15 mouse cellular contexts compared by ENCODE assay signal in the genomic region with DNA sequence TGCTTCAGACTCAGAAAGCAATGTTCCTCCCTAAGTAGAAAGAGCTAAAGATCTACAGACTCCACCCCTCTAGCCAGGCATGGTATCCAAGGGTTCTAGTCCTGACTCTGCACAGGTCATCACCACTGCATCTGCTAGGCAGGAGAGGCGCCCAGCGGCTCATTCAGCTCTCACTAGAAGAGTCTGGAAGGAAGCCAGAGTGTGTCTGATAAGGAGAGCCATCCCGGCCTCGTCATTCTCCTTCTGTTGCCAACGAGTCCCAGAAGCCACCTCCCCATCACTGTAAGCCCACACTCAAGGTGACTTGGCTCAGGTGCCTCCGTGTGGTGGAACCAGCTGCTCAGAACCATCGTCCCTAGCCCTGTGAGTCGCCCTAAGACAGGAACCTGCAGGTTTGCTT. TPM values are rescaled to one million over a fixed set of nuclear protein-coding genes. Genes with fewer than 3 reads are reported as not detected.
DNase-seq lines count a peak whose midpoint lies in the region; ATAC-seq and TF ChIP-seq lines count a peak whose summit lies in the region.
"Had no signal": no experiment of that assay in that cellular context is flagged by ENCODE, and none has a peak within 500 bp of the region (broad histone marks: within the 10 kb centered on the region; RNA-seq: fewer than 3 reads in every experiment).

No protein-coding gene starts in this region.

- no peak overlapping the region for H3K4me2 ChIP-seq in kidney, embryonic 16.5 days (replicated peaks; ENCODE audit: low read depth, low read length)
- no peak overlapping the region for H3K4me2 ChIP-seq in liver, postnatal 0 days (ENCODE audit: low read depth, low read length)
- H3K4me2 ChIP-seq: embryonic facial prominence, embryonic 15.5 days; forebrain, embryonic 12.5 days; heart, embryonic 12.5 days; intestine, embryonic 15.5 days had no signal

- TF ChIP-seq EP300 in liver, postnatal 0 days (IDR thresholded peaks at IDR 0.05; ENCODE audit: low read depth): no peak

- no peaks in the 10 kb centered on the region for H3K27me3 ChIP-seq in kidney, embryonic 16.5 days (ENCODE audit: insufficient read depth, low read length)
- no peaks in the 10 kb centered on the region for H3K27me3 ChIP-seq in liver, postnatal 0 days (ENCODE audit: insufficient read depth, low read length)
- H3K27me3 ChIP-seq: embryonic facial prominence, embryonic 15.5 days; forebrain, embryonic 12.5 days; heart, embryonic 12.5 days; intestine, embryonic 15.5 days had no signal

- 63% methylated on average over 8 of the region's 8 CpGs for WGBS in kidney, embryonic 16.5 days
- 46% methylated on average over 8 of the region's 8 CpGs for WGBS in liver, postnatal 0 days (ENCODE audit: insufficient replicate concordance)

- intact Hi-C loops in gastrocnemius, adult 2 months (cut with DNase I): loop anchor here (1.0 to 2.0 kb wide), 2 partner anchors 92 to 402 kb away; no protein-coding TSS in a partner anchor

- H3K4me1 ChIP-seq in kidney, embryonic 16.5 days (ENCODE audit: insufficient read depth, low read length): peaks cover 9% of the 10 kb centered on the region
- peaks cover 7% of the 10 kb centered on the region; the same call in 1 of the 2 replicates for H3K4me1 ChIP-seq in liver, postnatal 0 days (ENCODE audit: insufficient read depth)
- H3K4me1 ChIP-seq: intestine, embryonic 15.5 days had no signal

- H3K4me3 ChIP-seq in gastrocnemius, adult 2 months: no peak overlapping the region
- H3K4me3 ChIP-seq in kidney, embryonic 16.5 days (ENCODE audit: low read length): no peak overlapping the region
- H3K4me3 ChIP-seq in liver, postnatal 0 days (ENCODE audit: low read depth, low read length): no peak overlapping the region
- H3K4me3 ChIP-seq: embryonic facial prominence, embryonic 15.5 days; forebrain, embryonic 12.5 days; heart, embryonic 12.5 days; intestine, embryonic 15.5 days; midbrain, embryonic 10.5 days had no signal

- no peak for TF ChIP-seq CTCF in gastrocnemius, adult 2 months (IDR thresholded peaks at IDR 0.05)
- TF ChIP-seq CTCF in liver, postnatal 0 days (IDR thresholded peaks at IDR 0.05; ENCODE audit: low read depth): no peak

- no peak overlapping the region for H3K9ac ChIP-seq in kidney, embryonic 16.5 days (replicated peaks; ENCODE audit: low read length)
- no peak overlapping the region for H3K9ac ChIP-seq in liver, postnatal 0 days (replicated peaks)
- H3K9ac ChIP-seq: embryonic facial prominence, embryonic 15.5 days; heart, embryonic 12.5 days; intestine, embryonic 15.5 days had no signal

- no peaks in the 10 kb centered on the region for H3K9me3 ChIP-seq in kidney, embryonic 16.5 days (ENCODE audit: low read length)
- H3K9me3 ChIP-seq in liver, postnatal 0 days (ENCODE audit: low read length): no peaks in the 10 kb centered on the region
- H3K9me3 ChIP-seq: embryonic facial prominence, embryonic 15.5 days; forebrain, embryonic 12.5 days; heart, embryonic 12.5 days; intestine, embryonic 15.5 days had no signal

- ATAC-seq in kidney, embryonic 16.5 days (ENCODE audit: low FRiP score, low TSS enrichment): no peak
- peak; percentile 38; the same call in 1 of the 2 replicates for ATAC-seq in liver, postnatal 0 days
- ATAC-seq in CD4-positive, CD25-positive, alpha-beta regulatory T cell, adult 4 months: no peak

- DNase-seq in gastrocnemius, adult 2 months: peak; percentile 21
- no peak for DNase-seq in gastrocnemius, postnatal 25 days
- no peak for DNase-seq in kidney, adult 9 months
- peak; percentile 50 for DNase-seq in MN1 (ENCODE audit: low spot score)
- DNase-seq in liver, postnatal 0 days: no peak
- DNase-seq: embryo, embryonic 11 days; heart, postnatal 4 days had no signal

- H3K27ac ChIP-seq in gastrocnemius, adult 2 months: peak overlapping the region; percentile 79
- peak overlapping the region; percentile 37; the same call in 1 of the 2 replicates for H3K27ac ChIP-seq in kidney, embryonic 16.5 days (ENCODE audit: low read length)
- no peak overlapping the region for H3K27ac ChIP-seq in liver, postnatal 0 days (ENCODE audit: low read depth)
- H3K27ac ChIP-seq: embryonic facial prominence, embryonic 15.5 days; forebrain, embryonic 12.5 days; intestine, embryonic 15.5 days; midbrain, embryonic 10.5 days had no signal

- H3K36me3 ChIP-seq in kidney, embryonic 16.5 days (ENCODE audit: insufficient read depth, low read length): peaks cover 15% of the 10 kb centered on the region
- H3K36me3 ChIP-seq in liver, postnatal 0 days (replicated peaks; ENCODE audit: insufficient read depth, low read length): peaks cover 17% of the 10 kb centered on the region

RNA-seq across cellular contexts. Expression of gene Rsph9, which starts 11.2 kb away (rescaled TPM):
- total RNA-seq in gastrocnemius, adult 2 months (2021): under 1 TPM; 0.47 to 0.61 TPM
- total RNA-seq in gastrocnemius, postnatal 25 days (2021): under 1 TPM; 0.29 to 0.38 TPM
- polyA plus RNA-seq in kidney, embryonic 16.5 days (2015; fragmentation: Nextera tagmentation; extraction: Ambion mirVana): 15.1 and 16.5 TPM in 2 replicates
- polyA plus RNA-seq in liver, postnatal 0 days (2015; fragmentation: Nextera tagmentation; extraction: Ambion mirVana): 1.7 and 1.8 TPM in 2 replicates
- polyA plus RNA-seq in CD4-positive, CD25-positive, alpha-beta regulatory T cell, adult 4 months (2017; shearing (Covaris generic)): 1 to 10 TPM; 2.1 to 2.7 TPM
- total RNA-seq: neutrophil, adult 5-6 weeks had no signal

RNA-seq across cellular contexts. Expression of gene Mad2l1bp, which starts 20.5 kb away (rescaled TPM):
- total RNA-seq in gastrocnemius, adult 2 months (2021): 10 to 100 TPM; 20.8 to 25.1 TPM
- total RNA-seq in gastrocnemius, postnatal 25 days (2021): 10 to 100 TPM; 16.5 to 18.3 TPM
- 39.9 and 41.2 TPM in 2 replicates for polyA plus RNA-seq in kidney, embryonic 16.5 days (2015; fragmentation: Nextera tagmentation; extraction: Ambion mirVana)
- 25.0 and 25.3 TPM in 2 replicates for polyA plus RNA-seq in liver, postnatal 0 days (2015; fragmentation: Nextera tagmentation; extraction: Ambion mirVana)
- 10 to 100 TPM; 58.5 to 68.1 TPM for polyA plus RNA-seq in CD4-positive, CD25-positive, alpha-beta regulatory T cell, adult 4 months (2017; shearing (Covaris generic))

RNA-seq across cellular contexts. Expression of gene Mrps18a, which starts 22.1 kb away (rescaled TPM):
- 100 to 1,000 TPM in 1 of 2 experiments, 10 to 100 TPM in 1; 84.2 to 104 TPM for total RNA-seq in gastrocnemius, adult 2 months (2021)
- 10 to 100 TPM; 74.1 to 79.3 TPM for total RNA-seq in gastrocnemius, postnatal 25 days (2021)
- 159 and 162 TPM in 2 replicates for polyA plus RNA-seq in kidney, embryonic 16.5 days (2015; fragmentation: Nextera tagmentation; extraction: Ambion mirVana)
- 52.0 and 55.6 TPM in 2 replicates for polyA plus RNA-seq in liver, postnatal 0 days (2015; fragmentation: Nextera tagmentation; extraction: Ambion mirVana)
- polyA plus RNA-seq in CD4-positive, CD25-positive, alpha-beta regulatory T cell, adult 4 months (2017; shearing (Covaris generic)): 100 to 1,000 TPM; 112 to 139 TPM

RNA-seq across cellular contexts. Expression of gene Gtpbp2, which starts 28.0 kb away (rescaled TPM):
- 10 to 100 TPM; 52.7 to 55.2 TPM for total RNA-seq in gastrocnemius, adult 2 months (2021)
- total RNA-seq in gastrocnemius, postnatal 25 days (2021): 10 to 100 TPM; 46.5 to 50.8 TPM
- 44.8 and 51.2 TPM in 2 replicates for polyA plus RNA-seq in kidney, embryonic 16.5 days (2015; fragmentation: Nextera tagmentation; extraction: Ambion mirVana)
- 23.4 and 27.5 TPM in 2 replicates for polyA plus RNA-seq in liver, postnatal 0 days (2015; fragmentation: Nextera tagmentation; extraction: Ambion mirVana)
- 10 to 100 TPM; 56.9 to 90.1 TPM for polyA plus RNA-seq in CD4-positive, CD25-positive, alpha-beta regulatory T cell, adult 4 months (2017; shearing (Covaris generic))

Comparison
In these comparisons a context has a peak if more than half of its experiments do, and no peak if none do; other contexts are left out.
1. DNase-seq: peak in gastrocnemius, adult 2 months (single experiment) and MN1 (single experiment); none in gastrocnemius, postnatal 25 days (single experiment), kidney, adult 9 months (single experiment) and liver, postnatal 0 days (single experiment).